Mouse (Mus musculus): ENCODE data around the gene Hunk. TPM values are rescaled to one million over a fixed set of nuclear protein-coding genes. Genes with fewer than 3 reads are reported as not detected.
A peak's percentile ranks its signal among the peaks of the same experiment; 100 is the strongest.

Gene Hunk
- total RNA-seq, 1 experiment from 2014 or later = 0.47 TPM

DNA sequence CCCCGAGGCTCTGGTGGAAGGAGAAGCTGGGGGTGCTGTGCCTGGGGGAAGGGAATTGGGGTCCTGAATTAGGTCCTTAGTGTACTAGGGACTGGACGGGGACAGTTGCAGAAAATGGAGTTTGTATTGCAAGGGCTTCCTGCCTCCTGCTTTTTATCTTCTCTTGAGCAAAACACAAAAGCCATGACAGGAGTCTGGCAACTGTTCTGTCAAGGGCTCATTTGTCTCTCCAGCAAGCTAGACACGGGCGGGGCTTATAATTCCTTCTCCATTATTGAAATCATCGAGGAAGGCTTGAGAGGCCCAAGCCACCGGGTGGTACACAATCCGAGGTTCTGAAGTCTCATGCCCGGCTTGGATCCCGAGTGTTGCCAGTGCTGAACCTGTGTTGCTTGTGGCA is 38.6 kb downstream of the Hunk start:
- ATAC-seq (ENCODE audit: extremely low read depth, insufficient number of reproducible peaks, low FRiP score, poor library complexity, severe bottlenecking) = no peak

DNA sequence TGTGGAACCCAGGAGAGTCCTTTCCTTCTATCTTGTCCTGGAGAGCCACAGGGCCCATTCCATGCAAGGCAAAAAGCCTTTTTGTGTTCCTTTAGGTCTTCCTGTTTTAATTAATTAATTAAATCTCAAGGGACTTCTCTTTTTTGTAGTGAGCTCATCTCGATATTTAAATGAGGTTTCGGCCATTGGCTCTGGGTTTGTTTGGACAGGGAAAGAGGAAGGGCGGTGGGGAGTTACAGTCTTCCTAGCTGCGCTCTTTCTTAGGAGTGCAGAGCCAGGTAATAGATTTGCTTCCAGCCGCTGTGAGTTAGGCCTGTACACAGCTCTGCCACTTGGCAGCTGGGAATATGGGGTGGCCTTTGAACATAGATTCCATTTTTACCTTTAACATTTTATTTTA is 40.4 kb downstream of the Hunk start:
- ATAC-seq (ENCODE audit: extremely low read depth, insufficient number of reproducible peaks, low FRiP score, poor library complexity, severe bottlenecking) = no peak

DNA sequence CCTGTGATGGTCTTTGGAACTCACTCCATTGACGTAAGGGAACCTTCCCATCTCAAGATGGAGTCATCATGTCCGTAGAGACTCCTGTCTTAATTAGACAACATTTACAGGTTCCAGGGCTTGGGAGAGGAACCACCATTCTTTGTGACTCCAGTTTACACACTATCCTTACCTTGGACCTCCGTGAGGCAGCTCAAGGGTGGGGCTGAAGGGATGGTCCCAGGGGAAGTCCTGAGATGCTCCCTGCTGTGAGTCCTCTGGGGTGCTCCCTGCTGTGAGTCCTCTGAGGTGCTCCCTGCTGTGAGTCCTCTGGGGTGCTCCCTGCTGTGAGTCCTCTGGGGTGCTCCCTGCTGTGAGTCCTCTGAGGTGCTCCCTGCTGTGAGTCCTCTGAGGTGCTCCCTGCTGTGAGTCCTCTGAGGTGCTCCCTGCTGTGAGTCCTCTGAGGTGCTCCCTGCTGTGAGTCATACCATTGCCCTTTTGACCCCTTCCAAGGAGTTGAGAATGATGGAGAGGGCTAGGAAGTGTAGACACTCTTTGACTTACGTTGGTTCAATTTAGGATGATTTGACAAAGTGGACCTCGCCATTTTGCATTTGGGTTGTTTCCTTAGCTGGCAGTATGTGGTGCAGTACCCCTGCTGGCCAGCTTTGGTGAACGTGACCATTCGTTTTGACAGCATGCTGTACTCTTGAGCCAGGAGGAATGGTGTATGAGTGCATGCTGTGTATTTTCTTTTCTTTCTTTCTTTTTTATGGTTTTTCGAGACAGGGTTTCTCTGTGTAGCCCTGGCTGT is 42.2 kb downstream of the Hunk start:
- no peak for ATAC-seq (ENCODE audit: extremely low read depth, insufficient number of reproducible peaks, low FRiP score, poor library complexity, severe bottlenecking)

DNA sequence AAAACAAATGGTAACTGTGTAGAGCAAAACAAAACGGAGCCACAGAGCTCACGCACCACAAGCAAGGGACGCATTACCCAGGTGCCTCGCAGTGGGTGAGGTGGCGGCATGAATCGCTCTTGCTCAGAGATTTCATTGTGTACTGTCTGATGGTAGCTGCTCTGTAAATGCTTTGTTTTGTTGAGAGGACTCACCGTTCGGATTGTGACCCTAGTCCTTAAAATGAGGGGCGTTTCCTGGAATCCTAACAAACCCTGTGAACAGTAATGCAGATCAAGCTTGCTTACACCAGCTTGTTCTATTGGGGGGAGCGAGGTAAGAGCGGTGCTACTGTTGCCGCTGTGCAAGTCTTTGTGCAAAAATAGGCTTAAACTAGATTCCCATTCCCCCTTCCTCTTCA is 47.7 kb downstream of the Hunk start:
- no peak for ATAC-seq (ENCODE audit: extremely low read depth, insufficient number of reproducible peaks, low FRiP score, poor library complexity, severe bottlenecking)

DNA sequence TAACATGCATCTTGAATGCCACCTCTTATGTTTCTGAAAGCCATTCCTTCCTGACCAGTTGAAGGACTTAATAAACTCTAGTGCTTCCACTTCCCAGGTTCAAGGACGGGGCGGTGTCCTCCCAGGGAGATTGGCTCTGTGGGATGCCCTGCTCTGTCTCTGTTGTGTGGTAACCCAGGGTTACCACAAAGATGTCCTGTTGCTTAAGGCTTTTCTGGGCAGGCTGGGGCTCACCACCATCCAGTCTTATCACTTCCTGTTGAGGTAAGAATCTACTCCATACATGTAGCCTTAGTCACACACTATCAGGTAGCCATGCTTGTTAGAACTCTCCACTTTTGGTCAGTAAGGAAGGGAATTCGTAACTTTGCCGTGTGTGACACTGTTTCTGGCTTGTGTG is 49.4 kb downstream of the Hunk start:
- ATAC-seq (ENCODE audit: extremely low read depth, insufficient number of reproducible peaks, low FRiP score, poor library complexity, severe bottlenecking) = peak; percentile 59; the same call in 1 of the 2 replicates

DNA sequence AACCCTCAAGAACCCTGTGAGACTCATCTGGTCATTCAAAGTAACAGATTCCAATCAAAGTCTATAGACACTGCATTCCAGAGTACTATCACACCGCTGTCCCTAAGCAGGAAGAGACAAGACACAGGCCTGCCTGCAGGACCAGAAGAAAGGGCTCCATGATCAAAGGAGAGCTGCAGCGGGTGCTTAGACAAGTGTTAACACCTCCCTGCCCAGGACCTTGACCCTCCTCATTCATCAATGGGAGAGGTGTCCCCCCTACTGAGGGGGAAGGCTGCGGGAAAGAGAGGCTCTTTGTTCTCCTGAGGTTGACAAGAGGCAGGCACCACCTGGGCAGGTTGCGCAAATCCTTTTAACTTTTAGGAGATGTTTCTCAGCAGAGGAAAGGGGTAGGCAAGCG is 51.5 kb downstream of the Hunk start:
- ATAC-seq (ENCODE audit: extremely low read depth, insufficient number of reproducible peaks, low FRiP score, poor library complexity, severe bottlenecking) = no peak

DNA sequence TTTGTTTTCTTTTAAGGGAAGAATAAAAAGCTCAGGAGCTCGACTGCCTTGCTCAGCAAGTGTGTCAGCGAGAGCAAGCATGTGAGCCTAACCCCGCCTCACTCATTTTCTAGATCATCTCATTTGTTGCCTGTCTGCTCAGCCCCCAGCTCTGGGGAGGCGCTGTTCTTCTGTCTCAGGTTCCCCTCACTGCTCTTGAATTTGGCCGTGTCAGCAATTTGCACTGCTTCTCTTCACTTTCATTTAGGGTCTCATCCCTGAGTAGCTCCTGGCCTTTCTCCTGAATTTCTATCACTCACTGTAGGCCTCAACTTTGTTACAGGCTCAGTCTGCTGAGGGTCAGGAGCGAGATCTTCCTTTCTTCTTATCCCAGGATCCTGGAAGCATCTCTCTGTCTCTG is 53.7 kb downstream of the Hunk start:
- ATAC-seq (ENCODE audit: extremely low read depth, insufficient number of reproducible peaks, low FRiP score, poor library complexity, severe bottlenecking) = no peak

DNA sequence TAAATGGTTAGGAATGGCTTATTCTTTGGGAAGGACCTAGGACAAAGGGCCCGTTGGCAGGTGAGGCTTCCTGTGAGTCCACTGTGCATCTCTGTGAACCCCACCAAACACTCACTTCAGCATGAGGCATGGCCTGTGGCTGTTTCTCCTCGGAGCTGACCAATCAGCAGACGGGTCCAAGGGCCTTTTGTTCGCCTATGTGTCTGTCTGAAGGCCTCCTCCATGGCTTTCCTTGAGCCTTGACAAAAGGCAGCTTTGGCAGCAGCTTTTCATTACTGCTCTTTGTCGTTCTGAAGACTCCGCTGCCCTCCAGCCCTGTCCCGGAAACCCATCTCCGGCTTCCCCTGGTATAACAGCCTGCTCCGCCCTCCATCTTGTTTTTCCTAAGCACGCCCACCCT is 54.8 kb downstream of the Hunk start:
- no peak for ATAC-seq (ENCODE audit: extremely low read depth, insufficient number of reproducible peaks, low FRiP score, poor library complexity, severe bottlenecking)

DNA sequence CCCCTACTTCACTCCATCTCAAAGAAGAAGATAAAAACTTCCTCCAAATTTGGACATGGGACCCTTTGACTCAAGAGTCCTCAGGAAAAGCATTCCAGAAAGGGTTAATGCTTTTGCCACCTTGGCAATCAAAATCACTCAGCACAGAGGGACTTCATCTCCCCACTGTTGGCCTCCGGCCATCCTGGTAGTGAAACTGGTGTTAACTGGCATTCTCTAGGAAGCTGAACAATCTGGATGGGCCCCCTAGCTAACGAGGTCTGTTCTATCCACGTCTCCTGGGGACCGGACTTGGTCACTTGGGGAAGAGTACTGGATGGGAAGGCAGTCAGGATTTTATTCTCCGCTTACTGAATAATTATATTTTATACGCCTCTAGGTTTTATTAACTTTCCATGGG is 57.2 kb downstream of the Hunk start:
- no peak for ATAC-seq (ENCODE audit: extremely low read depth, insufficient number of reproducible peaks, low FRiP score, poor library complexity, severe bottlenecking)

DNA sequence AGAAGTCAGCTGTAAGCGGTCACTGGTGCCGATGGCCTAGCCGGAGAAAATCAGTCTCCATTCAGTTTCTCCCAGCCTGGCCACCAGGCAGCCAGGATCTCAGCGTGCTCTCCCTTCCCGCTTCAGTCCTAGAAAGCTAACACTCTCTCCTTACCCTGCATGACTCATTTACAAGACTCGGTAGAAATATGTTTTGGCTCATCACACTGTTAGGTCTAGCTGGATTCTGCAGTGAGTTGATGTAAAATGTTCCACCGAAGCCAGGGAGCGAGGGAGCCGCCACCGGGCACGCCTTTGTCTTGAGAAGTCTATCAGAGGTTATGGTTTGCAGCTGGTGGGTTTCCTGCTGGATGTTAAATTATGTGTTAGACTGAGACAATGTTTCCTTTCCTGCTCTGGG is 67.4 kb downstream of the Hunk start:
- no peak for ATAC-seq (ENCODE audit: extremely low read depth, insufficient number of reproducible peaks, low FRiP score, poor library complexity, severe bottlenecking)

DNA sequence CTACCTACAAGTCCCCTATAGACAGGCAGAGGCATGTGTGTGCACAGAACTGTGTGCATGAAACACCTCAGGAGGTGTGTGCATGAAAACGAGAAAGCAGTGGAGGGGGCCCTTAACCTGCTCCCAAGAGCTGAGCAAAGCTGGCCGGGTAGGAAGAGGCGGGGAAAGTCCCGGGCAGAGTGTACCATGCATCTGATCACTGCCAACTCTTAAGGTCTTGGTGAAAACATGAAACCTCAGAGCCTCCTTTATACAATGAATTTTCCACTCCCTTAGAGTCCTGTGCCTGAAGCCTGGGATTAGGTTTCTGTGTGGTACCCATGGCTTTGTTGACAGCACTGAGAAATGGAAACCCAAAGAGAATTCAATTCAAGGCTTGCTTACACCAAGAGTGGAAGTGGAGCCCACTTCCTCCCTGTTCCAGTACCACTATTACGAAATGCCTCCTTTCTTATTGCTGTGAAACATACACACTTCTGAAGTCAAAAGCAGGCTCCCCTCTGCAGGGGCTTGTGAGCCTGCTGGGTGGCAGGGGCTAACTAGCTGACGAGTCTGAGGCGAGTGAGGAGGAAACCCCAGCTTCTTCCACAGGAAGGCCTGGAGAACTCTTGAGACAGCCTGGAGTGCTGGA is 70.8 kb downstream of the Hunk start:
- no peak for ATAC-seq (ENCODE audit: extremely low read depth, insufficient number of reproducible peaks, low FRiP score, poor library complexity, severe bottlenecking)

DNA sequence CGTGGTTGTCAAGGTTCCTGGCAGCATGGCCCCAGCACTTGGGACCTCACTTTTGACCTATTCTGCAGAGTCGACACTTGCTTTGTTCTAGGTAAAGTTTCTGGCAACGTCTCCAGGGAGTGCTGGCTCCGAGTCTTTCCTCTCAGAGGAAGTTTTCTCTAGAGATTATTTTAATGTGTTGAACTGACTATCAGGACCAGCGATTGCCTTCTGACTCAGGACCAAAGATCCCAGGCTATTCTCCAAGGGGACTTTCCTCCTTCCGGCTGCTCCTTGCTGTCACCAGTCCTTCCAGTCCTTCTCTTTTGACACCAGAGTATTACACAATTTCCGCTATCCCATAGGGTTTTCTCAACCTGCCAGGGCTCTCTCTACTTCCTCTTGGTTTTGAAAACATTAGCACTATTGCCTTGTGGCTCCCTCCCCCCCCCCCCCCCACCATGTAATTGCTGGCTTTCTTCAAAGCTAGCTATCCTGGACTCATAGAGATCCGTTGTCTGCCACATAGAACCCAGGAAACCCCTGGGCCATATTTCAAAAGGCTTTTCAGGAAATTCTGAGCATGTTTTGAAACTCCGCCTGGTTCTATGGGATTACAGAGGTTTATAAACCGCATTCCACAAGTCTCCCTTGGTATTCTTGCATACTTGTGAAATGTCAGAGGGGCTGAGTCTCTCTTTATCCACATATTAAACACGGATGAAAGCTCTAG is 73.2 kb downstream of the Hunk start:
- 0 out of 2 replicates have a peak, but pooled peaks have one; percentile 46 for ATAC-seq (ENCODE audit: extremely low read depth, insufficient number of reproducible peaks, low FRiP score, poor library complexity, severe bottlenecking)

DNA sequence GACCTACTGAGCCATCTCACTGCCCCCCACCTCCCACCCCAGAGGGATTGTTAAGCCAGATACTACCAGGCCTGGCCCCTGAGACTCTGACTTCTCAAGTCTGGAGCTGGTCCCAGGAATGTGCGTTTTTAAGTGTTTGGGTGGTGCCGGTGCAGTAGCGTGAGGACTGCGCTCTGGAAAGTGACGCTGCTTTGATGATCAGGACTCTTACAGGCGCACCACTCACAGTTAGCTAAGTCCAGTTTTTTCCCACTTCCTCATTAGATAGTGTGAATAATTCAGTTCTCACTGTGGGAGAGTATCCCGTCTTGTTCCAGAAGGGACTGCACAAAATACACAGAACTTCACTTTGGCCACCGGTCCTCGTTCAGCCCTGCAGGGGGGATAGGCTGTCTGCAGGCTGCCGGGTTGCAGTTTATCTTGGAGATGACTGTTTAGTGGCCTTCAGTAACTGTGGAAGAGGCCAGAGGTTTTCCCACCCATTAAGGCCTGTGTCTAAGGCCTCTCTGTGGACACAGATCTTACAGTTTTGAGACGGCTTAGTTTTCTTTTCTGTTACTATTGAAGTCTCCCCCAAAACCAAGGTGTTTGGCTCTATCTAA is 75.6 kb downstream of the Hunk start:
- no peak for ATAC-seq (ENCODE audit: extremely low read depth, insufficient number of reproducible peaks, low FRiP score, poor library complexity, severe bottlenecking)

DNA sequence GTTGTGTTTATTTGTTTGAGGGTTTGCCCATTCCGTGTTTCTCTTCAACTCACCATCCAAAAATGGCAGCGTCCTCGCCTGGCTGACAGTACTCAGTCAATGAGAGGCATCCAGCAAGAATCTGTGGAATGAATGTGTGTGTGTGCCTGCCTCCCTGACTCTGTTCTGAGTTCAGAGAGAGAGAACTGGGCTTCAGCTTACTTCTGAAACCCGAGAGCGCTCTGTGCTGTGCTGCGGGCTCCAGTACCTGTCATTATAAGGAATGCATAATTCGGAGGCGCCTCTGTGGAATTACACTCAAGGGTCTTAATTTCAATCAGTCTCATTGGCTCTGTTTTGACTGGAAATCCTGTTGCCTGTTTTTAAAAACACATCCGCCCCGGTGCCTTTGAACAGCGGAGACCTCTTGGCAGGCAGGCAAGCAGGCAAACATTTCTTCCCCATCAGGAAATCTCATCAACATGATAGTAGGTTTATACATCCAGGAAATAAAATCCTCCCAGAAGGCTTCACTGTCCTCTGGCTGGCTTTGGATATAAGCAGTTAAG is 77.0 kb downstream of the Hunk start:
- no peak for ATAC-seq (ENCODE audit: extremely low read depth, insufficient number of reproducible peaks, low FRiP score, poor library complexity, severe bottlenecking)

DNA sequence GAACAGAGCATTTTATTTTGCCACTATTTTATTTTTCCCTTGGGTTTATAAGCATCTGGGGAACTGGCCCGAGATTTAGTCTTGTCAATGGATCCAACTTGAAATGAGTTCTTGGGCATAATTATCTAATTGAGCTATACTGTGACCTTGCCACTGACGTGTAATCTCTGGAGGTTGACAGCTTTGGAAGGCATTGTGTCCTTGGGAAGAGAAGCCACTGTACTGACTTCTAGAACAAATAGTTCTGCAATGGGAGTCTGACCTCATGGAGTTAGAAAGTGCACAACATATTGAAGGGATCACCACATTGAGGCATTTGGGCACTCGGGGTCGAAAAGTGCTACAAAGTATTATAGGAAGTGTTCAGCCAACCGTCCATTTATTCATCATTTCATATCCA is 79.3 kb downstream of the Hunk start:
- no peak for ATAC-seq (ENCODE audit: extremely low read depth, insufficient number of reproducible peaks, low FRiP score, poor library complexity, severe bottlenecking)

DNA sequence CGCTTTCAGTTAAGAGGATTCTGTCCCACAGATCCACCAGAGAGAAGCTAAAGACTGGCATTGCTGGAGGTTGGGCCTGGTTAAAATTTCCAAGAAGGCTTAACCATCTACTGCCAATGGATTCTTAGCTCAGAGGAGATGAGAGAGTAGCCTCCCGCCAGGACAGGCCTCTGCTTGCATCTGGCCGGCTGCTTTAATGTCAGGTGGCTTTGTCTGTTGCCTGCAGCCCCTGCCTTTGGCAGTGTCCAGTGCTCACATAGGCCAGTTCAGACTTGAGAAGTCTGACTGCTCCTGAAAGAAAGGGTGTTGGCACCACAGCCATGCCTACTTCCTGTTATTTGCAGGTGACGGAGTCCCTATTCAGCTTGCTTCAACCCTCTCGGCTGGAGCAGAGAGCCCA is 82.5 kb downstream of the Hunk start:
- no peak for ATAC-seq (ENCODE audit: extremely low read depth, insufficient number of reproducible peaks, low FRiP score, poor library complexity, severe bottlenecking)

DNA sequence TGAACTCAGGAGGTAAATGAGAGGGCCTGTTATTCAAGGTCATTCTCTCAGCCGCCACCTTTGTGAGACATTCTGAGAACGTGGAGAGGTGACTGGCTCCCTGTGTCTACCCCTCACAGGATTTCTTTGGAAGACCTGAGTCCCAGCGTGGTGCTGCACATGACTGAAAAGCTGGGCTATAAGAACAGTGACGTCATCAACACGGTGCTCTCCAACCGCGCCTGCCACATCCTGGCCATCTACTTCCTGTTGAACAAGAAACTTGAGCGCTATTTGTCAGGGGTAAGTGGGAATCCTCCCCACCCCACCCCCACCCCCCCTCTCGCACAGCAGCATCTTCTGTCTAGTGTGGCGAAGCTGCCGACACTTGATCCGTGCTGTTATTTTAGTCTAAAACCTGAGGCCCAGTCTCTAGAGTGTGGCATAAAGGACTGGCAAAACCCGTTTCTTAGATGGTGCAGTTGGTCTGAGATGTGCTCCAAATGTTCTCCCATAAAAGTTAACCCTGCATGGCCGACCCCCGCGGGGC is 90.0 kb downstream of the Hunk start:
- 0 out of 2 replicates have a peak, but pooled peaks have one; percentile 39 for ATAC-seq (ENCODE audit: extremely low read depth, insufficient number of reproducible peaks, low FRiP score, poor library complexity, severe bottlenecking)

DNA sequence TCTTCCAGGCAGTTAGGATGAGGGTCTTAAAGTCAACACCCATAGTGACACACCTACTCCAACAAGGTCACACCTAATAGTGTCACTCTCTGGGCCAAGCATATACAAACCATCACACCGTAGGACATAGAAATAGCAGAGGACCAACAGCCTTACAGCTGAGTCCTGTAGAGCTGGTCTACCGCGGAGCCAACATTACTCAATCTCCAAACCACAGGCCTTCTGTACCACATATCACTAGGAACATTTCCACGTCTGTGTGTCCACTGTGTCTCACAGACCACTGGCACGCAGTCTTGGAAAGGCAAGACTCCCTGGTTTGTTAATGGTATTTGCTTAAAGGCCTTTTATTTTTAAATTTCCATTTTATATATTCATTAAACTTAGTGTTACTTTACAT is 95.8 kb downstream of the Hunk start:
- ATAC-seq (ENCODE audit: extremely low read depth, insufficient number of reproducible peaks, low FRiP score, poor library complexity, severe bottlenecking) = no peak

DNA sequence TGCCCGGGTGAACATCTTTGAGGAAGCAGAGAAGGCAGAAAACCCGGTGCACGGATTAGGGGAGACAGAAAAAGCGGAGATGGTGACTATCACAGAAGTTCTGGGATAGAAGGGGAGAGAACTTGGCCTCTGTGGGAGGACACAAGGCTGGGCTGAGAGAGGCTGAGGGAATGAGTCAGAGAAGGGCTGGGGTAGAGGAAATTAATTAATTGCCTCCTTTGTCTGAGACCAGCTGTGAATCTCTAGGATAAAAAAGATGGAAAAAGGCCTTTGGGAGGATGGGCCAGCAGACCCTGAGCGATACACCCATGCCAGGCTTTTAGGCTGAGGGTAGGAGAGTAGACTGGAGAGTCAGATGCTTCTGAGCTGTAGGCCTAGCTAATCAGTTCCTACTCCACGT is 97.5 kb downstream of the Hunk start:
- no peak for ATAC-seq (ENCODE audit: extremely low read depth, insufficient number of reproducible peaks, low FRiP score, poor library complexity, severe bottlenecking)

Measured in neutrophil, adult 5-6 weeks (primary cell).